Mouse (Mus musculus) embryonic facial prominence, embryonic 14.5 days (tissue): ENCODE results near the gene 1700028K03Rik. TPM values are rescaled to one million over a fixed set of nuclear protein-coding genes. Genes with fewer than 3 reads are reported as not detected.

ENCODE experiments used
- ATAC-seq: fragments of 200-750 bp; cut with Nextera tagmentation; 2 replicates; pipeline ENCODE4 v1.8.0; 2017; ENCODE audit warnings: low read depth, moderate number of reproducible peaks, moderate TSS enrichment
- DNase-seq: peaks from one replicate; pipeline ENCODE4 v3.0.0-alpha.2; 2015; ENCODE audit warnings: low spot score
- H3K27ac ChIP-seq: fragments of 300-500 bp; sonication (generic); replicated peaks from 2 replicates; pipeline ENCODE4 v1.5.1; 2014; ENCODE audit warnings: low read depth, mild to moderate bottlenecking, low read length, moderate library complexity
- H3K27me3 ChIP-seq: fragments of 300-500 bp; sonication (generic); replicated peaks from 2 replicates; pipeline ENCODE4 v1.6.1; 2014; ENCODE audit warnings: low read length; ENCODE audit not compliant: control insufficient read depth, insufficient read depth
- H3K36me3 ChIP-seq: fragments of 300-500 bp; sonication (generic); 2 replicates; pipeline ENCODE4 v1.6.1; 2014; ENCODE audit warnings: low read length, mixed read lengths; ENCODE audit not compliant: control insufficient read depth, insufficient read depth
- H3K4me1 ChIP-seq: fragments of 300-500 bp; sonication (generic); 2 replicates; pipeline ENCODE4 v1.6.1; 2014; ENCODE audit warnings: antibody characterized with exemption, low read length; ENCODE audit not compliant: control insufficient read depth, insufficient read depth
- H3K4me2 ChIP-seq: fragments of 300-500 bp; sonication (generic); 2 replicates; pipeline ENCODE4 v1.6.1; 2014; ENCODE audit warnings: low read depth, mild to moderate bottlenecking, low read length, moderate library complexity, mixed read lengths
- H3K4me3 ChIP-seq: fragments of 300-500 bp; sonication (generic); 2 replicates; pipeline ENCODE4 v1.5.1; 2014; ENCODE audit warnings: low read depth, mild to moderate bottlenecking, low read length
- H3K9ac ChIP-seq: fragments of 300-500 bp; sonication (generic); 2 replicates; pipeline ENCODE4 v1.6.1; 2014; ENCODE audit warnings: low read depth, mild to moderate bottlenecking, low read length, moderate library complexity, mixed read lengths
- H3K9me3 ChIP-seq: fragments of 300-500 bp; sonication (generic); 2 replicates; pipeline ENCODE4 v1.6.1; 2016; ENCODE audit warnings: low read length; ENCODE audit not compliant: control insufficient read depth
- WGBS: fragments of 180-500 bp; shearing (Covaris S2); extraction: QIAGEN DNeasy Blood & Tissue Kit; methylation state at CpG from one replicate; pipeline ENCODE4 v1.1.7; 2014; 5-methylcytosine and 5-hydroxymethylcytosine counted together
- polyA plus RNA-seq: library from polyadenylated mRNA; unstranded; fragments of >200 nt; fragmentation: Nextera tagmentation; extraction: Ambion mirVana; gene quantifications from 2 replicates; pipeline ENCODE4 v1.2.1, GENCODE M21; 2014

Gene 1700028K03Rik
- polyA plus RNA-seq, 1 experiment from 2014 or later: 0.33 TPM

GRCm38 (mm10) chr5:107554336-107554735 is 19.8 kb downstream of the 1700028K03Rik start:
- no peak overlapping the region for H3K4me2 ChIP-seq
- no peaks in the 10 kb centered on the region for H3K4me1 ChIP-seq
- H3K9me3 ChIP-seq: no peaks in the 10 kb centered on the region
- no peak overlapping the region for H3K27ac ChIP-seq
- peaks cover 49% of the 10 kb centered on the region; the same call in 1 of the 2 replicates for H3K36me3 ChIP-seq
- DNase-seq (no peak), ATAC-seq (no peak)
- H3K27me3 ChIP-seq: no peaks in the 10 kb centered on the region
- H3K9ac ChIP-seq: no peak overlapping the region
- no peak overlapping the region for H3K4me3 ChIP-seq
- WGBS: 90% methylated on average over 5 of the region's 5 CpGs

- Histone ChIP-seq H3K4me2 (no peak overlapping the region), H3K9me3 (no peaks in the 10 kb centered on the region), H3K27ac (no peak overlapping the region), H3K36me3 (peaks cover 56% of the 10 kb centered on the region), H3K4me3 (no peak overlapping the region), H3K9ac (no peak overlapping the region), H3K4me1 (no peaks in the 10 kb centered on the region), H3K27me3 (no peaks in the 10 kb centered on the region)
- DNase-seq (no peak), ATAC-seq (no peak)
- WGBS: 73% methylated on average over 3 of the region's 3 CpGs
Measured at GRCm38 (mm10) chr5:107556969-107557368, 22.5 kb downstream of the 1700028K03Rik start.

GRCm38 (mm10) chr5:107569148-107569547 is 34.6 kb downstream of the 1700028K03Rik start:
- Histone ChIP-seq H3K27me3 (no peaks in the 10 kb centered on the region), H3K9me3 (no peaks in the 10 kb centered on the region), H3K4me3 (no peak overlapping the region), H3K9ac (no peak overlapping the region), H3K36me3 (peaks cover 57% of the 10 kb centered on the region), H3K4me2 (no peak overlapping the region), H3K27ac (no peak overlapping the region), H3K4me1 (no peaks in the 10 kb centered on the region)
- WGBS: 94% methylated on average over 9 of the region's 9 CpGs
- no peak for ATAC-seq
- no peak for DNase-seq

- ATAC-seq: peak; percentile 96
- Histone ChIP-seq H3K4me2 (peak within 1 kb of the TSS; percentile 68), H3K36me3 (peaks cover 16% of the 10 kb centered on the region), H3K9ac (peak within 1 kb of the TSS; percentile 83), H3K27me3 (no peaks in the 10 kb centered on the region), H3K4me1 (0 out of 2 replicates have a peak, but pooled peaks cover 5% of the 10 kb centered on the region), H3K27ac (peak within 1 kb of the TSS; percentile 88), H3K4me3 (peak within 1 kb of the TSS; percentile 71), H3K9me3 (no peaks in the 10 kb centered on the region)
- peak; percentile 93 for DNase-seq
- WGBS: under 1% methylated on average over 37 of the region's 64 CpGs
Measured at GRCm38 (mm10) chr5:107597301-107598077, 63.0 kb downstream of the 1700028K03Rik start, which contains the start of the genes Rpap2 and Glmn. Rpap2 (plus strand) TSS chr5:107597373. Glmn (minus strand) TSS chr5:107597888.

- 22% methylated on average over 4 of the region's 4 CpGs for WGBS
- no peak for ATAC-seq
- H3K27me3 ChIP-seq: no peaks in the 10 kb centered on the region
- H3K27ac ChIP-seq: no peak overlapping the region
- peak overlapping the region; percentile 71 for H3K4me3 ChIP-seq
- no peaks in the 10 kb centered on the region for H3K9me3 ChIP-seq
- H3K9ac ChIP-seq: peak overlapping the region; percentile 83
- peak; percentile 4 for DNase-seq
- peak overlapping the region; percentile 68 for H3K4me2 ChIP-seq
- H3K36me3 ChIP-seq: peaks cover 19% of the 10 kb centered on the region
- H3K4me1 ChIP-seq: 0 out of 2 replicates have a peak, but pooled peaks cover 5% of the 10 kb centered on the region
Measured at GRCm38 (mm10) chr5:107598380-107598779, 63.9 kb downstream of the 1700028K03Rik start.

Other genes starting within 250 kb of the 1700028K03Rik start
- gene Tgfbr3, start 245.1 kb upstream of the 1700028K03Rik start, polyA plus RNA-seq: 35.6 and 36.5 TPM in 2 replicates
- 4.2 and 5.0 TPM in 2 replicates for gene Brdt, start 203.6 kb upstream of the 1700028K03Rik start, polyA plus RNA-seq
- 2.8 and 3.2 TPM in 2 replicates for gene Ephx4, start 132.0 kb upstream of the 1700028K03Rik start, polyA plus RNA-seq
- not detected in 2 replicates for gene Lpcat2b, start 103.2 kb upstream of the 1700028K03Rik start, polyA plus RNA-seq
- 4.8 and 5.8 TPM in 2 replicates for gene Btbd8, start 96.7 kb upstream of the 1700028K03Rik start, polyA plus RNA-seq
- gene Gm42669, start 27.1 kb upstream of the 1700028K03Rik start, polyA plus RNA-seq: 0.28 and 0.32 TPM in 2 replicates
- gene Rpap2, start 62.7 kb downstream of the 1700028K03Rik start, polyA plus RNA-seq: 19.1 and 20.9 TPM in 2 replicates
- 26.4 and 26.5 TPM in 2 replicates for gene Glmn, start 63.2 kb downstream of the 1700028K03Rik start, polyA plus RNA-seq
- 0.39 and 0.79 TPM in 2 replicates for gene Gfi1, start 191.3 kb downstream of the 1700028K03Rik start, polyA plus RNA-seq